Mouse (Mus musculus): ENCODE measurements around the gene Tmem50b. TPM values are rescaled to one million over a fixed set of nuclear protein-coding genes. Genes with fewer than 3 reads are reported as not detected.

Gene Tmem50b
- polyA plus RNA-seq, 1 experiment from 2014 or later: 34.7 TPM

GRCm38 (mm10) chr16:91587730-91588453 is 9.7 kb downstream of the Tmem50b start:
- Histone ChIP-seq H3K4me1 (ENCODE audit: control insufficient read depth, insufficient read depth, low read length) (peaks cover 5% of the 10 kb centered on the region), H3K4me2 (replicated peaks; ENCODE audit: low read depth, low read length) (no peak overlapping the region), H3K27ac (ENCODE audit: low read depth, low read length) (no peak overlapping the region), H3K36me3 (ENCODE audit: control insufficient read depth, insufficient read depth, low read length) (no peaks in the 10 kb centered on the region), H3K9ac (ENCODE audit: low read depth, low read length) (no peak overlapping the region), H3K4me3 (ENCODE audit: low read length) (no peak overlapping the region), H3K9me3 (ENCODE audit: control insufficient read depth, low read length) (no peaks in the 10 kb centered on the region), H3K27me3 (ENCODE audit: control insufficient read depth, insufficient read depth, low read length) (no peaks in the 10 kb centered on the region)
- no peak for ATAC-seq (ENCODE audit: low FRiP score, low TSS enrichment)
- 73% methylated on average over 6 of the region's 6 CpGs for WGBS

DNA sequence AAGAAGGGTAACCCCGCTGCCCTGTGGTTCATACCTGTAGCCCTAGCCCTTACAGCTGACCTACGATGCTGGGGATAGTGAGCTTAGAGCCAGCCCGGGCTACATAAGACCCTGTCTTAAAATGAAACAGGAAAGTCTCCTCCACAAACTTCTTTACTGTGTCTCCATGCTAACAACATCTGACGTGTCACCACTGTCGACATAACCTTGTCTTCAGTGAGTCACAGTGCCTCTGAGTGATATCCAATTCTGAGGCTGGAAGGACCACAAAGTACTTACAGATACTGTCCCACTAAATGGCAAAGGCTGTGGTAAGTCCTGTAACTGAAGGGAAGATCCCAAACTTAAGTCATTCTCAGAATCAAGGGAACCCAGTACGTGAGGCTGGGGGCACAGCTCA is 11.4 kb downstream of the Tmem50b start:
- 90% methylated on average over 6 of the region's 6 CpGs for WGBS
- Histone ChIP-seq H3K4me3 (ENCODE audit: low read length) (no peak overlapping the region), H3K9ac (ENCODE audit: low read depth, low read length) (no peak overlapping the region), H3K27me3 (ENCODE audit: control insufficient read depth, insufficient read depth, low read length) (no peaks in the 10 kb centered on the region), H3K27ac (ENCODE audit: low read depth, low read length) (no peak overlapping the region), H3K9me3 (ENCODE audit: control insufficient read depth, low read length) (no peaks in the 10 kb centered on the region), H3K4me2 (replicated peaks; ENCODE audit: low read depth, low read length) (no peak overlapping the region), H3K4me1 (ENCODE audit: control insufficient read depth, insufficient read depth, low read length) (no peaks in the 10 kb centered on the region), H3K36me3 (ENCODE audit: control insufficient read depth, insufficient read depth, low read length) (no peaks in the 10 kb centered on the region)
- no peak for ATAC-seq (ENCODE audit: low FRiP score, low TSS enrichment)

DNA sequence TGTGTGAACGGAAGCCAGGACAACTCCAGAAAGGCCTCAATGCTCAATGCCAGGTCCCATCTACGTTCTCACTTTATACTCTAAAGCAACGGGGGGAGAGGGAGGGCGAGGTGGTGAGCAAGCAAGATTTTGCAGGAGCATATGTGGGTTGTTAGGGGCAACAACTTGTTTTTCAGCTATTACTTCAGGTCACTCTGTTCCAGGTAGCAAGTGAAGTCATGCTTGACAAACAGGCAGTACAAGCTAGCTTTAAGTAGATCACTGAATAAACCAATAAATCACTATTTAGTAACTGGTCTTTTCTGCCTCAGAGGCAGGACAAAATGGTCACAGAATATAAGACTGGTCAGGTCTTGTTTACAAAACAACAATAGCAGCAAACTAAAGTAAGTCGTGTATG is 12.0 kb downstream of the Tmem50b start:
- WGBS: 77% methylated on average over 5 of the region's 5 CpGs
- peak; percentile 71; the same call in 1 of the 2 replicates for ATAC-seq (ENCODE audit: low FRiP score, low TSS enrichment)

DNA sequence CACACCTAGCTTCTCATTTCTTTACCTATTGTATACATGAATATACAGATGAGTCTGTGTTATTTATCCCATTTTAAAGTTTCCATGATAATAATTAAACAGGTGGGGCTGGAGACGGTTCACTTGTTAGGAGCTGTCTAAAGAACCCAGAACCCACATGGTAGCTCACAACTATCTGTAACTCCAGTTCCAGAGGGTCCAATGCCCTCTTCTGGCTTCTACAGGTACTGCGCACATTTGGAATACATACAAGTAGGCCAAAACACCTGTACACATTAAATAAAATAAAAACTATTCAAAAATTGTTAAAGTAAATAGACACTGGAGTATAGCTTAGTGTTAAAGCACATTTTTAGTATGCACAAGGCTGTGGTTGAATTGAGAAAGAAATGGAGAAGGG is 15.3 kb downstream of the Tmem50b start:
- 77% methylated on average over 2 of the region's 2 CpGs for WGBS
- no peaks in the 10 kb centered on the region for H3K4me1 ChIP-seq (ENCODE audit: control insufficient read depth, insufficient read depth, low read length)
- ATAC-seq (ENCODE audit: low FRiP score, low TSS enrichment): no peak

More for the DNA sequence above, 12.0 kb downstream of the Tmem50b start:
- Histone ChIP-seq H3K4me3 (ENCODE audit: low read length) (no peak overlapping the region), H3K4me2 (replicated peaks; ENCODE audit: low read depth, low read length) (no peak overlapping the region), H3K9ac (ENCODE audit: low read depth, low read length) (no peak overlapping the region), H3K4me1 (ENCODE audit: control insufficient read depth, insufficient read depth, low read length) (no peaks in the 10 kb centered on the region), H3K27ac (ENCODE audit: low read depth, low read length) (no peak overlapping the region), H3K27me3 (ENCODE audit: control insufficient read depth, insufficient read depth, low read length) (no peaks in the 10 kb centered on the region), H3K9me3 (ENCODE audit: control insufficient read depth, low read length) (no peaks in the 10 kb centered on the region), H3K36me3 (ENCODE audit: control insufficient read depth, insufficient read depth, low read length) (no peaks in the 10 kb centered on the region)

DNA sequence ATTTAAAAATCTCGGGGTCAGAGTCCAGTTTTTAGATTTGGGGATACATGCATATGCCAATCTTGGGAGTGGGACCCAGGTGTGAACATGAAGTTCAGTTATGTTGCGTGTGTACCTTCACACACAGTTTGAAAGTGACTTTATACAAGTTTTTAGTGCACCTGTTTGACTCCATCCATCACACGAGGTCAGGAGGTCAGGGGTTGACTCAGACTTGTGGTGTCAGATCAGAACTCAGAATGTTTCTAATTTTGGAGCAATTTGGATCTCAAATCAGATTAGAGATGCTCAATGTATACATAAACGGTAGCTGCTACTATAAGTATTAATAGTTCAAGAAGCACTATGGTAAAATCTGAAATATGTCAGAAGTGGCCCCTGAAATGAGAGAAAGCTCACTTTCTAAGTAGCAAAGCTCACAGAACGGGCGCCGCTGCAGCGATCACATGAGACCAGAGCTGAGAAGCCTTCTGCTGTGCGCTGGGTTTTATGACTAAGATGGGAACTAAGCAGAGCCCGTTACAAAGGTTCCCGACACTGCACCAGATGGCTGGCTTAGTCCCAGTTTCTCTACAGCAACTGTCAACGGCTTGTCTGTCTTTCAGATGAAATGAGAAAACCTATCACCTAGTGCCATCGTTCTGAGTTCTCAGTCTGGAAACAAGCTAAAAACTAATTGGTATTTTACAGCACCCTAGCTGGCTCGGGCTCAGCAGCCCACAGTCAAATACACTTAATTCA is 18.4 kb downstream of the Tmem50b start:
- Histone ChIP-seq H3K9me3 (ENCODE audit: control insufficient read depth, low read length) (no peaks in the 10 kb centered on the region), H3K4me2 (replicated peaks; ENCODE audit: low read depth, low read length) (no peak overlapping the region), H3K36me3 (ENCODE audit: control insufficient read depth, insufficient read depth, low read length) (no peaks in the 10 kb centered on the region; the same call in none of the 2 replicates), H3K4me3 (ENCODE audit: low read length) (no peak overlapping the region), H3K27ac (ENCODE audit: low read depth, low read length) (no peak overlapping the region), H3K4me1 (ENCODE audit: control insufficient read depth, insufficient read depth, low read length) (no peaks in the 10 kb centered on the region), H3K27me3 (ENCODE audit: control insufficient read depth, insufficient read depth, low read length) (no peaks in the 10 kb centered on the region), H3K9ac (ENCODE audit: low read depth, low read length) (no peak overlapping the region)
- WGBS: 61% methylated on average over 14 of the region's 14 CpGs
- no peak for ATAC-seq (ENCODE audit: low FRiP score, low TSS enrichment)

More for the DNA sequence above, 15.3 kb downstream of the Tmem50b start:
- Histone ChIP-seq H3K9ac (ENCODE audit: low read depth, low read length) (no peak overlapping the region), H3K4me3 (ENCODE audit: low read length) (no peak overlapping the region), H3K4me2 (replicated peaks; ENCODE audit: low read depth, low read length) (no peak overlapping the region), H3K27ac (ENCODE audit: low read depth, low read length) (no peak overlapping the region), H3K36me3 (ENCODE audit: control insufficient read depth, insufficient read depth, low read length) (no peaks in the 10 kb centered on the region; the same call in 1 of the 2 replicates), H3K27me3 (ENCODE audit: control insufficient read depth, insufficient read depth, low read length) (no peaks in the 10 kb centered on the region), H3K9me3 (ENCODE audit: control insufficient read depth, low read length) (no peaks in the 10 kb centered on the region)

DNA sequence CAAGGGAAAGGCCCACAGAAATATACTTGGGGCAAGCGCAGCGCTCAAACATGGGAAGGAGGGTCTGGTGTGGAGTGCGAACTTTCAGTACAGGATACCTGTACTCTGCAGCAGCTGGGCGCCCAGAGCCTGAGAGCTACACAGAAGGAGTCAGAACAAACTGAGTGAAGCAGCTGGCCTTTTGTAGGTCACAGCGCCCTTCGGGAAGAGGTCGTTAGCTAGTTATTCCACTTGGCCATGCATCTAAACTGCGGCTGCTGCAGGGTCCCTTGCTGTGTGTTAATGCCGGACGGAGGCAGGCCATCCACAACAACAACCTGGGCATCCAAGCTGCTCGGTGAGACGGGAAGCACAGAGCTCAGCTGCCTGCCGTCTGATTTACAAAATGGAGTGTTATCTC is 22.4 kb downstream of the Tmem50b start:
- no peak for ATAC-seq (ENCODE audit: low FRiP score, low TSS enrichment)
- H3K9ac ChIP-seq (ENCODE audit: low read depth, low read length): no peak overlapping the region

GRCm38 (mm10) chr16:91571105-91571504 is 26.5 kb downstream of the Tmem50b start:
- Histone ChIP-seq H3K9ac (ENCODE audit: low read depth, low read length) (no peak overlapping the region), H3K4me1 (ENCODE audit: control insufficient read depth, insufficient read depth, low read length) (no peaks in the 10 kb centered on the region), H3K4me3 (ENCODE audit: low read length) (no peak overlapping the region), H3K9me3 (ENCODE audit: control insufficient read depth, low read length) (no peaks in the 10 kb centered on the region), H3K36me3 (ENCODE audit: control insufficient read depth, insufficient read depth, low read length) (no peaks in the 10 kb centered on the region; the same call in none of the 2 replicates), H3K4me2 (replicated peaks; ENCODE audit: low read depth, low read length) (no peak overlapping the region), H3K27ac (ENCODE audit: low read depth, low read length) (no peak overlapping the region), H3K27me3 (ENCODE audit: control insufficient read depth, insufficient read depth, low read length) (no peaks in the 10 kb centered on the region)
- ATAC-seq (ENCODE audit: low FRiP score, low TSS enrichment): no peak
- WGBS: 45% methylated on average over 3 of the region's 3 CpGs

More for the DNA sequence above, 22.4 kb downstream of the Tmem50b start:
- H3K27ac ChIP-seq (ENCODE audit: low read depth, low read length): no peak overlapping the region
- no peaks in the 10 kb centered on the region for H3K9me3 ChIP-seq (ENCODE audit: control insufficient read depth, low read length)
- H3K4me2 ChIP-seq (replicated peaks; ENCODE audit: low read depth, low read length): no peak overlapping the region
- WGBS: 73% methylated on average over 13 of the region's 13 CpGs
- no peaks in the 10 kb centered on the region for H3K4me1 ChIP-seq (ENCODE audit: control insufficient read depth, insufficient read depth, low read length)
- H3K36me3 ChIP-seq (ENCODE audit: control insufficient read depth, insufficient read depth, low read length): no peaks in the 10 kb centered on the region; the same call in none of the 2 replicates
- H3K27me3 ChIP-seq (ENCODE audit: control insufficient read depth, insufficient read depth, low read length): no peaks in the 10 kb centered on the region
- H3K4me3 ChIP-seq (ENCODE audit: low read length): no peak overlapping the region

- Histone ChIP-seq H3K4me1 (ENCODE audit: control insufficient read depth, insufficient read depth, low read length) (no peaks in the 10 kb centered on the region), H3K27me3 (ENCODE audit: control insufficient read depth, insufficient read depth, low read length) (no peaks in the 10 kb centered on the region), H3K4me3 (ENCODE audit: low read length) (no peak overlapping the region), H3K9ac (ENCODE audit: low read depth, low read length) (no peak overlapping the region), H3K36me3 (ENCODE audit: control insufficient read depth, insufficient read depth, low read length) (no peaks in the 10 kb centered on the region; the same call in 1 of the 2 replicates), H3K4me2 (replicated peaks; ENCODE audit: low read depth, low read length) (no peak overlapping the region), H3K27ac (ENCODE audit: low read depth, low read length) (no peak overlapping the region), H3K9me3 (ENCODE audit: control insufficient read depth, low read length) (no peaks in the 10 kb centered on the region)
- 81% methylated on average over 10 of the region's 10 CpGs for WGBS
- ATAC-seq (ENCODE audit: low FRiP score, low TSS enrichment): no peak
Observed at GRCm38 (mm10) chr16:91568960-91569359, 28.6 kb downstream of the Tmem50b start.

DNA sequence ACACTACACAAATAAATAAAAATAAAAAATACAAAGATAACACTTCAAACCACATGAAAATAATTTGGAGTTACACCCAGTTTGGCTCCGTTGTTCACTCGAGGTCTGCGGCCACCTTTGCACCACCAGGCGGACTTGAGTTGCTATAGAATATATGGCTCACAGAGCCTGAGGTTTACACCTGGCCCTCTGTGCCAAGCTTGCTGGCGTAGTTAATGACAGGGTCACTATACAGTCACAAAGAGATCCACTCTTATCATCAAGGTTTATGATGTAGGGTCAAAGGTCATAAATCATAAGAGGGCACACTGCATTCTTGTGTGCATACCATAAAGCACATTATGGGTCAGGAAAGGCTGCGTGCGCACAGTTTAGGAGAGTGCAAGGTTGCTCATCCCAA is 31.6 kb downstream of the Tmem50b start:
- H3K36me3 ChIP-seq (ENCODE audit: control insufficient read depth, insufficient read depth, low read length): peaks cover 22% of the 10 kb centered on the region; the same call in 1 of the 2 replicates
- no peak overlapping the region for H3K4me2 ChIP-seq (replicated peaks; ENCODE audit: low read depth, low read length)
- no peaks in the 10 kb centered on the region for H3K9me3 ChIP-seq (ENCODE audit: control insufficient read depth, low read length)
- no peak overlapping the region for H3K4me3 ChIP-seq (ENCODE audit: low read length)
- no peak for ATAC-seq (ENCODE audit: low FRiP score, low TSS enrichment)
- no peaks in the 10 kb centered on the region for H3K27me3 ChIP-seq (ENCODE audit: control insufficient read depth, insufficient read depth, low read length)
- WGBS: 78% methylated on average over 7 of the region's 7 CpGs
- H3K4me1 ChIP-seq (ENCODE audit: control insufficient read depth, insufficient read depth, low read length): no peaks in the 10 kb centered on the region
- no peak overlapping the region for H3K9ac ChIP-seq (ENCODE audit: low read depth, low read length)
- H3K27ac ChIP-seq (ENCODE audit: low read depth, low read length): no peak overlapping the region

Data from kidney, embryonic 14.5 days (tissue).